Mouse (Mus musculus): Measurements from ENCODE around the gene Dglucy.

GRCm38 (mm10) chr12:100885585-100885984 is 106.7 kb downstream of the Dglucy start:
- TF ChIP-seq CTCF (IDR thresholded peaks at IDR 0.05; ENCODE audit: borderline replicate concordance, insufficient read depth, low read depth, low read length) = no peak
- TF ChIP-seq POLR2A (IDR thresholded peaks at IDR 0.05; ENCODE audit: borderline replicate concordance, insufficient read depth, low read length) = no peak

Measured in cerebellum, adult 2 months (tissue).